Mouse (Mus musculus): ENCODE measurements around the gene Cox7a1. TPM values are rescaled to one million over a fixed set of nuclear protein-coding genes. Genes with fewer than 3 reads are reported as not detected.
"Not testable (repeated sequence)": the region's sequence is repeated elsewhere in the genome, so short reads cannot be mapped to it uniquely, and the experiment has no call there.

The Cox7a1 gene
- polyA plus RNA-seq, 1 experiment from 2014 or later = 43.0 TPM

DNA sequence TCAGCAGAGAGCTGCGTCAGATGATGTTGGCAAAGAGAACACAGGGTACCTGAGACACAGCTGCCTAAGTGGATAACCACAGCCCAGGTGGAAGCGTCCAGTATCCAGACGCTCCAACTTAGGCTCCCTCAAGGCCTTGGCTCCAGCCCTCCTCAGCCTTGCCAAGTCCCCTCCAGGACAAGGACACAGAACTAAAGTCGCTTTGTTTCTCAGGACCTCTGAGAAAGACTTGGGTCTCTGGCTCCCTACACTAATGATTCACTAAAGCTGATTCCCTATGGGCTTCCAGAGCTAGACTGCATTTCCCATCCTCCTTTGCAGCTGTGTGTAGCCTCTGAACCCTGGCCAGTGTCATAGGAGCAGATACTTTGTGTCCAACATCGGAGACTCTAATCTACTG is 16.3 kb downstream of the Cox7a1 start:
- Histone ChIP-seq H3K9me3 (replicated peaks; ENCODE audit: low read length) (no peaks in the 10 kb centered on the region), H3K9ac (ENCODE audit: low read depth, low read length) (no peak overlapping the region), H3K27ac (no peak overlapping the region), H3K4me3 (replicated peaks; ENCODE audit: low read depth, low read length) (no peak overlapping the region), H3K27me3 (ENCODE audit: insufficient read depth, low read length) (no peaks in the 10 kb centered on the region), H3K36me3 (ENCODE audit: insufficient read depth, low read length) (no peaks in the 10 kb centered on the region), H3K4me1 (replicated peaks; ENCODE audit: insufficient read depth, low read length) (0 out of 2 replicates have a peak, but pooled peaks cover 5% of the 10 kb centered on the region), H3K4me2 (ENCODE audit: low read length) (no peak overlapping the region)
- WGBS = 74% methylated on average over 5 of the region's 5 CpGs
- TF ChIP-seq CTCF (IDR thresholded peaks at IDR 0.05; ENCODE audit: low read depth) = no peak
- ATAC-seq (replicated peaks; ENCODE audit: low FRiP score, low read depth) (no peak), DNase-seq (ENCODE audit: low spot score) (no peak)

DNA sequence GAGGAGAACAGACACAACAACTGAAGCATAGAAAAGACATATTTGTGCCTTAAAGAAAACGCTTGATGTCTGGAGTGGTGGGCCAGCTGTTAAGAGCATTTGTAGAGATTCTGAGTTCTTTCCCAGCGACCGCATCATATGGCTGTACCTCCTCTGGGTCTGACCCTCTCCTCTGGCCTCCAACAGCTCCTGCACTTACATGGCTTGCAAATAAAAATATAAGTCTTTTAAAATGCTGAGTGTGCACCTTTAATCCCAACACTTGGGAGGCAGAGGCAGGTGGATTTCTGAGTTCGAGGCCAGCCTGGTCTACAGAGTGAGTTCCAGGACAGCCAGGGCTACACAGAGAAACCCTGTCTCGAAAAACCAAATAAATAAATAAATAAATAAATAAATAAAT is 16.7 kb downstream of the Cox7a1 start:
- WGBS = 88% methylated on average over 5 of the region's 5 CpGs

GRCm38 (mm10) chr7:30202895-30203690 is 19.1 kb downstream of the Cox7a1 start:
- Histone ChIP-seq H3K9me3 (replicated peaks; ENCODE audit: low read length) (no peaks in the 10 kb centered on the region), H3K27ac (no peak overlapping the region), H3K36me3 (ENCODE audit: insufficient read depth, low read length) (no peaks in the 10 kb centered on the region), H3K4me3 (replicated peaks; ENCODE audit: low read depth, low read length) (no peak overlapping the region), H3K9ac (ENCODE audit: low read depth, low read length) (no peak overlapping the region), H3K27me3 (ENCODE audit: insufficient read depth, low read length) (no peaks in the 10 kb centered on the region), H3K4me1 (replicated peaks; ENCODE audit: insufficient read depth, low read length) (no peaks in the 10 kb centered on the region), H3K4me2 (ENCODE audit: low read length) (no peak overlapping the region)
- ATAC-seq (replicated peaks; ENCODE audit: low FRiP score, low read depth) = no peak
- TF ChIP-seq CTCF (IDR thresholded peaks at IDR 0.05; ENCODE audit: low read depth) = no peak
- no peak for DNase-seq (ENCODE audit: low spot score)
- 77% methylated on average over 11 of the region's 11 CpGs for WGBS

More for the DNA sequence above, 16.7 kb downstream of the Cox7a1 start:
- H3K36me3 ChIP-seq (ENCODE audit: insufficient read depth, low read length); H3K4me3 ChIP-seq (replicated peaks; ENCODE audit: low read depth, low read length); DNase-seq (ENCODE audit: low spot score); H3K9ac ChIP-seq (ENCODE audit: low read depth, low read length); H3K27ac ChIP-seq; H3K4me2 ChIP-seq (ENCODE audit: low read length); ATAC-seq (replicated peaks; ENCODE audit: low FRiP score, low read depth); H3K9me3 ChIP-seq (replicated peaks; ENCODE audit: low read length); H3K27me3 ChIP-seq (ENCODE audit: insufficient read depth, low read length); H3K4me1 ChIP-seq (replicated peaks; ENCODE audit: insufficient read depth, low read length): not testable (repeated sequence)

- ATAC-seq (replicated peaks; ENCODE audit: low FRiP score, low read depth) (no peak), DNase-seq (ENCODE audit: low spot score) (no peak)
- Histone ChIP-seq H3K4me1 (replicated peaks; ENCODE audit: insufficient read depth, low read length) (no peaks in the 10 kb centered on the region), H3K9ac (ENCODE audit: low read depth, low read length) (no peak overlapping the region), H3K4me2 (ENCODE audit: low read length) (no peak overlapping the region), H3K9me3 (replicated peaks; ENCODE audit: low read length) (no peaks in the 10 kb centered on the region), H3K27me3 (ENCODE audit: insufficient read depth, low read length) (no peaks in the 10 kb centered on the region), H3K27ac (no peak overlapping the region), H3K4me3 (replicated peaks; ENCODE audit: low read depth, low read length) (no peak overlapping the region), H3K36me3 (ENCODE audit: insufficient read depth, low read length) (no peaks in the 10 kb centered on the region)
- no peak for TF ChIP-seq CTCF (IDR thresholded peaks at IDR 0.05; ENCODE audit: low read depth)
- 46% methylated on average over 8 of the region's 8 CpGs for WGBS
Measured at GRCm38 (mm10) chr7:30204380-30204779, 20.4 kb downstream of the Cox7a1 start.

DNA sequence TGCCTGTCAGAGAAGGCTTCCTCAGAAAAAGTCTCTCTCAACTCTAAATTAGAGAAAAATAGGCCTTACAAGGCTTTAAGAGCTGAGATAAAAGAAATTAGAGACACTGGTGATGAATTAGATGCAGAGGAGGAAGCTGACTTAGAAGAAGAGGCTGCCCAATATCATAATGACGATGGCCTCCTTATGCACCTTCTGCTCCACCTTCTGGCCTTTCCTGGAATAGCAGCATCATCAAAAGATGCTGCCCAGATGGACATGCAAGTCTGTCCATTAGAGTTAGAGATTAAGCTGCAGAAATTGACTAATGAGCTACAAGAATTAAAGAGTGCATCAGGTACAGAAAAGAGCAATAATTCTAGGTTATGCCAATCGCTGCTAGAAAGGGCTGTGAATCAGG is 21.4 kb downstream of the Cox7a1 start:
- H3K4me2 ChIP-seq (ENCODE audit: low read length) = no peak overlapping the region
- DNase-seq (ENCODE audit: low spot score) (peak; percentile 80), ATAC-seq (replicated peaks; ENCODE audit: low FRiP score, low read depth) (no peak)
- H3K4me3 ChIP-seq (replicated peaks; ENCODE audit: low read depth, low read length) = no peak overlapping the region
- no peak overlapping the region for H3K9ac ChIP-seq (ENCODE audit: low read depth, low read length)
- TF ChIP-seq CTCF (IDR thresholded peaks at IDR 0.05; ENCODE audit: low read depth) = peak; percentile 88
- H3K36me3 ChIP-seq (ENCODE audit: insufficient read depth, low read length) = no peaks in the 10 kb centered on the region
- H3K27ac ChIP-seq = no peak overlapping the region
- no peaks in the 10 kb centered on the region for H3K9me3 ChIP-seq (replicated peaks; ENCODE audit: low read length)
- 5% methylated on average over 2 of the region's 2 CpGs for WGBS
- no peaks in the 10 kb centered on the region for H3K4me1 ChIP-seq (replicated peaks; ENCODE audit: insufficient read depth, low read length)
- H3K27me3 ChIP-seq (ENCODE audit: insufficient read depth, low read length) = no peaks in the 10 kb centered on the region

- not testable (repeated sequence) for H3K4me3 ChIP-seq (replicated peaks; ENCODE audit: low read depth, low read length); H3K27ac ChIP-seq; H3K4me2 ChIP-seq (ENCODE audit: low read length); H3K9me3 ChIP-seq (replicated peaks; ENCODE audit: low read length); DNase-seq (ENCODE audit: low spot score); H3K36me3 ChIP-seq (ENCODE audit: insufficient read depth, low read length); H3K27me3 ChIP-seq (ENCODE audit: insufficient read depth, low read length); H3K4me1 ChIP-seq (replicated peaks; ENCODE audit: insufficient read depth, low read length); ATAC-seq (replicated peaks; ENCODE audit: low FRiP score, low read depth); H3K9ac ChIP-seq (ENCODE audit: low read depth, low read length)
- WGBS = 54% methylated on average over 5 of the region's 5 CpGs
Measured at GRCm38 (mm10) chr7:30206364-30206763, 22.4 kb downstream of the Cox7a1 start.

GRCm38 (mm10) chr7:30211025-30211424 is 27.1 kb downstream of the Cox7a1 start:
- no peak overlapping the region for H3K4me2 ChIP-seq (ENCODE audit: low read length)
- H3K36me3 ChIP-seq (ENCODE audit: insufficient read depth, low read length) = no peaks in the 10 kb centered on the region
- no peak overlapping the region for H3K9ac ChIP-seq (ENCODE audit: low read depth, low read length)
- ATAC-seq (replicated peaks; ENCODE audit: low FRiP score, low read depth) (no peak), DNase-seq (ENCODE audit: low spot score) (no peak)
- no peaks in the 10 kb centered on the region for H3K27me3 ChIP-seq (ENCODE audit: insufficient read depth, low read length)
- H3K4me1 ChIP-seq (replicated peaks; ENCODE audit: insufficient read depth, low read length) = no peaks in the 10 kb centered on the region
- H3K4me3 ChIP-seq (replicated peaks; ENCODE audit: low read depth, low read length) = no peak overlapping the region
- 19% methylated on average over 4 of the region's 4 CpGs for WGBS
- no peaks in the 10 kb centered on the region for H3K9me3 ChIP-seq (replicated peaks; ENCODE audit: low read length)
- 0 out of 2 replicates have a peak overlapping the region, but pooled peaks have one; percentile 36 for H3K27ac ChIP-seq
- no peak for TF ChIP-seq CTCF (IDR thresholded peaks at IDR 0.05; ENCODE audit: low read depth)

Data from kidney, postnatal 0 days (tissue).